Mouse (Mus musculus) left cerebral cortex, postnatal 4 days (tissue): ENCODE results near the gene Lgi4. TPM values are rescaled to one million over a fixed set of nuclear protein-coding genes. Genes with fewer than 3 reads are reported as not detected.
A peak's percentile ranks its signal among the peaks of the same experiment; 100 is the strongest.

Source experiments
- DNase-seq: peaks from one replicate; pipeline ENCODE4 v3.0.0-alpha.2; 2022
- intact Hi-C: fragments of 180-260 bp; cut with DNase I; formaldehyde crosslinking; loops from one replicate; pipeline ENCODE4 v1.15.1; 2025
- total RNA-seq, 2 experiments: library from RNA; stranded (reverse); gene quantifications; 2 replicates each; pipeline ENCODE4 v1.2.3; 2021

Gene Lgi4
- 1 to 10 TPM; 2.4 to 2.7 TPM for total RNA-seq

GRCm38 (mm10) chr7:31059108-31059507 is at the start of gene Lgi4:
Gene Lgi4 (plus strand): TSS chr7:31059342.
- intact Hi-C loops = no loop called here
- DNase-seq = peak; percentile 88

- DNase-seq = peak; percentile 42
- intact Hi-C loops = no loop called here
Measured at GRCm38 (mm10) chr7:31012971-31013370, 46.2 kb upstream of the Lgi4 start.

- intact Hi-C loops = no loop called here
- peak; percentile 39 for DNase-seq
Measured at GRCm38 (mm10) chr7:31017104-31017901, 41.8 kb upstream of the Lgi4 start.

GRCm38 (mm10) chr7:31028609-31029008 is 30.5 kb upstream of the Lgi4 start:
- no peak for DNase-seq
- intact Hi-C loops = no loop called here

GRCm38 (mm10) chr7:31030717-31031116 is 28.4 kb upstream of the Lgi4 start:
- intact Hi-C loops = no loop called here

GRCm38 (mm10) chr7:31031731-31032130 is 27.4 kb upstream of the Lgi4 start:
- DNase-seq = no peak
- intact Hi-C loops = no loop called here

More at GRCm38 (mm10) chr7:31030717-31031116, 28.4 kb upstream of the Lgi4 start:
- DNase-seq = no peak

GRCm38 (mm10) chr7:31033409-31034165 is 25.6 kb upstream of the Lgi4 start:
- intact Hi-C loops = no loop called here
- DNase-seq = no peak

- DNase-seq = no peak
- intact Hi-C loops = no loop called here
Measured at GRCm38 (mm10) chr7:31034789-31035188, 24.4 kb upstream of the Lgi4 start.

- DNase-seq = no peak
- intact Hi-C loops = no loop called here
Measured at GRCm38 (mm10) chr7:31035291-31035690, 23.9 kb upstream of the Lgi4 start.

GRCm38 (mm10) chr7:31036917-31037316 is 22.2 kb upstream of the Lgi4 start:
- intact Hi-C loops = no loop called here
- DNase-seq = no peak

- intact Hi-C loops = no loop called here
- no peak for DNase-seq
Measured at GRCm38 (mm10) chr7:31037675-31038074, 21.5 kb upstream of the Lgi4 start.

GRCm38 (mm10) chr7:31039011-31039410 is 20.1 kb upstream of the Lgi4 start:
- no peak for DNase-seq
- intact Hi-C loops = no loop called here

- intact Hi-C loops = no loop called here
- no peak for DNase-seq
Measured at GRCm38 (mm10) chr7:31040281-31041022, 18.7 kb upstream of the Lgi4 start.

- intact Hi-C loops = no loop called here
- DNase-seq = no peak
Measured at GRCm38 (mm10) chr7:31041023-31041407, 18.1 kb upstream of the Lgi4 start.

GRCm38 (mm10) chr7:31041662-31042315 is 17.4 kb upstream of the Lgi4 start:
- no peak for DNase-seq
- intact Hi-C loops = no loop called here

GRCm38 (mm10) chr7:31042431-31042910 is 16.7 kb upstream of the Lgi4 start, which contains the start of gene Fxyd5:
Gene Fxyd5 (minus strand): TSS chr7:31042481.
- DNase-seq = no peak
- intact Hi-C loops = no loop called here

GRCm38 (mm10) chr7:31049135-31049845 is 9.9 kb upstream of the Lgi4 start:
- DNase-seq = peak; percentile 76
- intact Hi-C loops = no loop called here

- DNase-seq = peak; percentile 52
- intact Hi-C loops = no loop called here
Measured at GRCm38 (mm10) chr7:31049846-31050281, 9.3 kb upstream of the Lgi4 start.

- intact Hi-C loops = no loop called here
- DNase-seq = no peak
Measured at GRCm38 (mm10) chr7:31050487-31050886, 8.7 kb upstream of the Lgi4 start.

- peak; percentile 38 for DNase-seq
- intact Hi-C loops = no loop called here
Measured at GRCm38 (mm10) chr7:31050921-31051320, 8.2 kb upstream of the Lgi4 start.
